27 mouse cellular contexts compared by ENCODE assay signal in the genomic region with DNA sequence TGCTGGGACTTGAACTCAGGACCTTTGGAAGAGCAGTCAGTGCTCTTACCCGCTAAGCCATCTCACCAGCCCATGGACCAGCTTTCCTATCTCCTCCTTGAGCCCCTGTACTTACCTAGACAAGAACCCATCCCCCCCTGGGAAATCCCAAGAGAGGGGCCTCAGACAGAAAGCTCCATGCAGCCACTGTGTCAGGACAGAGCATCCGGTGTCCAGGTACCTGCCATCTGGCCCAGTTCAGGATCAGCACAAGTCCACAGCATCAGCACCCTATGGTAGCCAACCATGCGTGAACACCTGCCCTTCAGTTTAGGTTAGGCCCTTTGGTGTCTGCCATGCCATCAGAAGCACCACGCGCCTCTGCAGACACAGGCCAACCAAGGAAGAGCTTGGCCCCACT. TPM values are rescaled to one million over a fixed set of nuclear protein-coding genes. Genes with fewer than 3 reads are reported as not detected.
A peak's percentile ranks its signal among the peaks of the same experiment; 100 is the strongest.
DNase-seq lines count a peak whose midpoint lies in the region; ATAC-seq lines count a peak whose summit lies in the region.
"Had no signal": no experiment of that assay in that cellular context is flagged by ENCODE, and none has a peak within 500 bp of the region (broad histone marks: within the 10 kb centered on the region; RNA-seq: fewer than 3 reads in every experiment).

No protein-coding gene starts in this region.

- H3K4me2 ChIP-seq in midbrain, embryonic 11.5 days, result no peak overlapping the region
- H3K4me2 ChIP-seq in midbrain, embryonic 14.5 days (ENCODE audit: low read length), result no peak overlapping the region
- H3K4me2 ChIP-seq: heart, embryonic 13.5 days; hindbrain, embryonic 14.5 days; liver, embryonic 13.5 days had no signal

- no peaks in the 10 kb centered on the region for H3K4me1 ChIP-seq in midbrain, embryonic 11.5 days (ENCODE audit: control insufficient read depth, insufficient read depth, low read length)
- H3K4me1 ChIP-seq in midbrain, embryonic 14.5 days (ENCODE audit: control insufficient read depth, insufficient read depth, low read length), result peaks cover 10% of the 10 kb centered on the region

- peak; percentile 0 for DNase-seq in adrenal gland, postnatal 10 days
- DNase-seq in adrenal gland, postnatal 4 days (ENCODE audit: low spot score in 2 of 2), result no peak
- DNase-seq in midbrain, embryonic 11.5 days (ENCODE audit: low spot score, missing footprints), result peak; percentile 75
- DNase-seq in midbrain, embryonic 14.5 days, result no peak
- peak; percentile 6 for DNase-seq in urinary bladder, adult 2 months (ENCODE audit: low spot score)
- no peak for DNase-seq in urinary bladder, postnatal 10 days (ENCODE audit: low spot score)
- no peak for DNase-seq in urinary bladder, postnatal 36 days (ENCODE audit: low spot score in 2 of 2)
- DNase-seq: adrenal gland, adult 8-10 months; gastrocnemius, adult 2 months; heart, postnatal 10 days; kidney, adult 9 months; left cerebral cortex, postnatal 4 days; liver, embryonic 13.5 days; lung, adult 18-20 months; thymus, postnatal 14 days had no signal

- H3K27me3 ChIP-seq in midbrain, embryonic 11.5 days (ENCODE audit: control insufficient read depth, insufficient read depth, low read length), result peaks cover 41% of the 10 kb centered on the region
- H3K27me3 ChIP-seq in midbrain, embryonic 14.5 days (ENCODE audit: control insufficient read depth, insufficient read depth, low read length), result peaks cover 22% of the 10 kb centered on the region

- H3K9ac ChIP-seq in midbrain, embryonic 11.5 days (ENCODE audit: low read length), result no peak overlapping the region
- no peak overlapping the region for H3K9ac ChIP-seq in midbrain, embryonic 14.5 days (replicated peaks; ENCODE audit: low read length)
- H3K9ac ChIP-seq: heart, embryonic 13.5 days; hindbrain, embryonic 14.5 days; liver, embryonic 13.5 days had no signal

- H3K9me3 ChIP-seq in midbrain, embryonic 11.5 days (ENCODE audit: control insufficient read depth, low read length), result no peaks in the 10 kb centered on the region
- H3K9me3 ChIP-seq in midbrain, embryonic 14.5 days (ENCODE audit: control insufficient read depth, low read length), result no peaks in the 10 kb centered on the region
- H3K9me3 ChIP-seq: heart, embryonic 13.5 days; liver, embryonic 13.5 days had no signal

- no peak overlapping the region for H3K4me3 ChIP-seq in midbrain, embryonic 11.5 days (ENCODE audit: low read depth, low read length)
- H3K4me3 ChIP-seq in midbrain, embryonic 14.5 days (replicated peaks; ENCODE audit: low read depth, low read length), result no peak overlapping the region
- H3K4me3 ChIP-seq: erythroblast, embryonic 14.5 days; gastrocnemius, adult 2 months; heart, embryonic 13.5 days; liver, embryonic 13.5 days had no signal

- no peak for ATAC-seq in midbrain, embryonic 11.5 days (ENCODE audit: low FRiP score)
- ATAC-seq in midbrain, embryonic 14.5 days (ENCODE audit: low FRiP score, low TSS enrichment), result no peak
- ATAC-seq: forebrain, embryonic 16.5 days; intestine, postnatal 0 days; lung, postnatal 0 days; midbrain, embryonic 16.5 days had no signal

- no peaks in the 10 kb centered on the region for H3K36me3 ChIP-seq in midbrain, embryonic 11.5 days (ENCODE audit: control insufficient read depth, insufficient read depth, low read length)
- H3K36me3 ChIP-seq in midbrain, embryonic 14.5 days (ENCODE audit: control insufficient read depth, insufficient read depth, low read length), result peaks cover 22% of the 10 kb centered on the region
- H3K36me3 ChIP-seq: heart, embryonic 13.5 days; liver, embryonic 13.5 days had no signal

- H3K27ac ChIP-seq in midbrain, embryonic 11.5 days (ENCODE audit: low read depth, low read length), result no peak overlapping the region
- H3K27ac ChIP-seq in midbrain, embryonic 14.5 days (replicated peaks; ENCODE audit: low read depth, low read length), result no peak overlapping the region
- H3K27ac ChIP-seq: gastrocnemius, adult 2 months; heart, embryonic 13.5 days; hindbrain, embryonic 14.5 days; liver, embryonic 13.5 days; macrophage had no signal

- WGBS in midbrain, embryonic 11.5 days, result 90% methylated on average over 5 of the region's 5 CpGs
- WGBS in midbrain, embryonic 14.5 days, result 94% methylated on average over 5 of the region's 5 CpGs

RNA-seq across cellular contexts. Expression of a gene that starts 5.4 kb away (rescaled TPM):
- 1 to 10 TPM; 1.5 to 1.9 TPM for total RNA-seq in adrenal gland, postnatal 10 days (2021)
- 1 to 10 TPM; 3.4 to 3.5 TPM for total RNA-seq in adrenal gland, postnatal 4 days (2021)
- 0.87 and 0.89 TPM in 2 replicates for polyA plus RNA-seq in midbrain, embryonic 11.5 days (2014; fragmentation: Nextera tagmentation; extraction: Ambion mirVana)
- 6.6 and 7.9 TPM in 2 replicates for polyA plus RNA-seq in midbrain, embryonic 14.5 days (2014; fragmentation: Nextera tagmentation; extraction: Ambion mirVana)
- 0.67 and 0.78 TPM in 2 replicates for polyA plus RNA-seq in urinary bladder, adult 2 months (2012; rRNA removed)
- total RNA-seq: CH12.LX; gastrocnemius, adult 2 months; hematopoietic stem cell, adult 5-6 weeks; neutrophil, adult 5-6 weeks had no signal
- polyA plus RNA-seq: C2C12; erythroblast, embryonic 14.5 days; liver, embryonic 13.5 days; macrophage had no signal

RNA-seq across cellular contexts. Expression of a gene that starts 10.0 kb away (rescaled TPM):
- total RNA-seq in adrenal gland, postnatal 10 days (2021), result 10 to 100 TPM; 42.9 to 48.5 TPM
- total RNA-seq in adrenal gland, postnatal 4 days (2021), result 10 to 100 TPM; 45.5 to 45.6 TPM
- 40.2 and 43.2 TPM in 2 replicates for polyA plus RNA-seq in midbrain, embryonic 11.5 days (2014; fragmentation: Nextera tagmentation; extraction: Ambion mirVana)
- 38.7 and 39.7 TPM in 2 replicates for polyA plus RNA-seq in midbrain, embryonic 14.5 days (2014; fragmentation: Nextera tagmentation; extraction: Ambion mirVana)
- polyA plus RNA-seq in urinary bladder, adult 2 months (2012; rRNA removed), result 33.3 and 36.9 TPM in 2 replicates

RNA-seq across cellular contexts. Expression of a gene that starts 24.0 kb away (rescaled TPM):
- total RNA-seq in adrenal gland, postnatal 10 days (2021), result 10 to 100 TPM; 29.8 to 29.9 TPM
- 10 to 100 TPM; 30.7 to 35.0 TPM for total RNA-seq in adrenal gland, postnatal 4 days (2021)
- 20.2 and 22.3 TPM in 2 replicates for polyA plus RNA-seq in midbrain, embryonic 11.5 days (2014; fragmentation: Nextera tagmentation; extraction: Ambion mirVana)
- polyA plus RNA-seq in midbrain, embryonic 14.5 days (2014; fragmentation: Nextera tagmentation; extraction: Ambion mirVana), result 23.8 and 23.9 TPM in 2 replicates
- polyA plus RNA-seq in urinary bladder, adult 2 months (2012; rRNA removed), result 25.0 and 27.2 TPM in 2 replicates

RNA-seq across cellular contexts. Expression of a gene that starts 58.0 kb away (rescaled TPM):
- total RNA-seq in adrenal gland, postnatal 10 days (2021), result 10 to 100 TPM; 13.5 to 18.6 TPM
- total RNA-seq in adrenal gland, postnatal 4 days (2021), result 10 to 100 TPM; 20.1 to 24.8 TPM
- 14.9 and 16.8 TPM in 2 replicates for polyA plus RNA-seq in midbrain, embryonic 11.5 days (2014; fragmentation: Nextera tagmentation; extraction: Ambion mirVana)
- polyA plus RNA-seq in midbrain, embryonic 14.5 days (2014; fragmentation: Nextera tagmentation; extraction: Ambion mirVana), result 18.0 and 18.2 TPM in 2 replicates
- polyA plus RNA-seq in urinary bladder, adult 2 months (2012; rRNA removed), result 15.3 and 15.4 TPM in 2 replicates

Comparison
In these comparisons a context has a peak if more than half of its experiments do, and no peak if none do; other contexts are left out.
1. DNase-seq: peak in adrenal gland, postnatal 10 days (single experiment), midbrain, embryonic 11.5 days (single experiment) and urinary bladder, adult 2 months (single experiment); none in adrenal gland, postnatal 4 days (0 of 2), midbrain, embryonic 14.5 days (single experiment), urinary bladder, postnatal 10 days (single experiment) and urinary bladder, postnatal 36 days (0 of 2).